Mouse (Mus musculus) naive thymus-derived CD4-positive, alpha-beta T cell, adult 2 months (primary cell): ENCODE measurements around the gene Rpf2.

Experiments used
- DNase-seq: peaks from one replicate; pipeline ENCODE4 v3.0.0-alpha.2; 2011; ENCODE audit warnings: low read depth

Rpf2 gene

GRCm38 (mm10) chr10:40246374-40247165, at the start of gene Rpf2:
Rpf2 (minus strand) TSS chr10:40247036.
- DNase-seq, result peak; percentile 88

- DNase-seq, result no peak
Measured at GRCm38 (mm10) chr10:40292640-40293039, 45.8 kb upstream of the Rpf2 start.

GRCm38 (mm10) chr10:40286767-40287166, 39.9 kb upstream of the Rpf2 start:
- no peak for DNase-seq

GRCm38 (mm10) chr10:40285571-40285970, 38.7 kb upstream of the Rpf2 start:
- no peak for DNase-seq

GRCm38 (mm10) chr10:40284997-40285396, 38.2 kb upstream of the Rpf2 start:
- no peak for DNase-seq

- DNase-seq, result no peak
Measured at GRCm38 (mm10) chr10:40284179-40284831, 37.5 kb upstream of the Rpf2 start.

- DNase-seq, result no peak
Measured at GRCm38 (mm10) chr10:40283636-40284035, 36.8 kb upstream of the Rpf2 start.

GRCm38 (mm10) chr10:40281565-40281964, 34.7 kb upstream of the Rpf2 start:
- DNase-seq, result no peak

- no peak for DNase-seq
Measured at GRCm38 (mm10) chr10:40278317-40278716, 31.5 kb upstream of the Rpf2 start.

GRCm38 (mm10) chr10:40275991-40276390, 29.2 kb upstream of the Rpf2 start:
- DNase-seq, result no peak

GRCm38 (mm10) chr10:40273938-40274337, 27.1 kb upstream of the Rpf2 start:
- DNase-seq, result no peak

- no peak for DNase-seq
Measured at GRCm38 (mm10) chr10:40271216-40271615, 24.4 kb upstream of the Rpf2 start.

GRCm38 (mm10) chr10:40264920-40265319, 18.1 kb upstream of the Rpf2 start:
- no peak for DNase-seq

GRCm38 (mm10) chr10:40263691-40264090, 16.9 kb upstream of the Rpf2 start:
- no peak for DNase-seq

GRCm38 (mm10) chr10:40262200-40262599, 15.4 kb upstream of the Rpf2 start:
- DNase-seq, result no peak

GRCm38 (mm10) chr10:40260305-40260704, 13.5 kb upstream of the Rpf2 start:
- no peak for DNase-seq

- DNase-seq, result no peak
Measured at GRCm38 (mm10) chr10:40259542-40259941, 12.7 kb upstream of the Rpf2 start.

- peak; percentile 82 for DNase-seq
Measured at GRCm38 (mm10) chr10:40258976-40259375, 12.1 kb upstream of the Rpf2 start.

- peak; percentile 95 for DNase-seq
Measured at GRCm38 (mm10) chr10:40258401-40258966, 11.6 kb upstream of the Rpf2 start.

- DNase-seq, result peak; percentile 96
Measured at GRCm38 (mm10) chr10:40257414-40258255, 10.8 kb upstream of the Rpf2 start, which contains the start of gene Gtf3c6. Gtf3c6 (minus strand) TSS chr10:40258108.

GRCm38 (mm10) chr10:40256716-40257115, 9.9 kb upstream of the Rpf2 start:
- DNase-seq, result peak; percentile 55

- no peak for DNase-seq
Measured at GRCm38 (mm10) chr10:40250969-40251368, 4.1 kb upstream of the Rpf2 start.
